Mouse (Mus musculus) stomach, postnatal 0 days (tissue): Measurements from ENCODE around the gene Gne.

Source experiments
- CTCF ChIP-seq: IDR thresholded peaks from 2 replicates; pipeline ENCODE4 v1.5.1; 2016; ENCODE audit warnings: antibody characterized with exemption, low read depth, mild to moderate bottlenecking, moderate library complexity
- EP300 ChIP-seq: optimal IDR thresholded peaks from 2 replicates; pipeline ENCODE3; 2016; ENCODE audit warnings: antibody characterized with exemption

- TF ChIP-seq CTCF: no peak
- TF ChIP-seq EP300: no peak
These were observed 79.9 kb downstream of the Gne start, which contains the start of gene Clta for GRCm38 (mm10) chr4:44004126-44004525.
